Mouse (Mus musculus) liver, embryonic 14.5 days (tissue): ENCODE measurements around the gene Sh2d4b.

Source experiments
- CTCF ChIP-seq: IDR thresholded peaks from 2 replicates; pipeline ENCODE4 v1.5.1; 2016; ENCODE audit warnings: antibody characterized with exemption, low read depth, control low read depth
- EP300 ChIP-seq: IDR thresholded peaks from 2 replicates; pipeline ENCODE4 v1.6.1; 2016; ENCODE audit warnings: antibody characterized with exemption, low read depth

DNA sequence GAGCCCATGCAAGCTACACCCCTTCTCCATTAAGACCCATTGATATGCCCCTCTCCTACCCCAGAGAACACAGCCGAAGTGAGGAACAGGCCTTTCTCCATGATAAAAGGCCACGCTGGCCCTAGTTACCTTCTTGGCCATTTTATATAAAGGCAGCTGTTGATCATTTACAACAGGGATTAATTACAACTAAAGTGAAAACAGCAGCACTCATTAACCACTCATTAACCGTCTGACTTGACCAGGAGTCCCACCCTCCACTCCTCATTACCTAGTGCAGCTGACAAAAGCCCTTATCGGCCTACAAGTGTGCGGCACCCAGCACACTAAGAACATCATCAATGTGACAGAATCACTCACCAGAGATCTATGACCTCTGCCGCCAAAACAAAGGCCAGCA lies 20.6 kb upstream of the Sh2d4b start:
- TF ChIP-seq CTCF = no peak
- no peak for TF ChIP-seq EP300
